Mouse (Mus musculus): ENCODE data around the gene Tmem253.

The Tmem253 gene

GRCm38 (mm10) chr14:52006771-52007170 is 8.7 kb upstream of the Tmem253 start:
- no peak for DNase-seq (ENCODE audit: low spot score in 2 of 2)

- DNase-seq (ENCODE audit: low spot score in 2 of 2), result peak; percentile 90 to 94
Measured at GRCm38 (mm10) chr14:52008321-52009203, 6.9 kb upstream of the Tmem253 start.

- DNase-seq (ENCODE audit: low spot score in 2 of 2), result no peak
Measured at GRCm38 (mm10) chr14:52009361-52009760, 6.1 kb upstream of the Tmem253 start.

GRCm38 (mm10) chr14:52009841-52010240 is 5.6 kb upstream of the Tmem253 start:
- DNase-seq (ENCODE audit: low spot score in 2 of 2), result no peak

- no peak for DNase-seq (ENCODE audit: low spot score in 2 of 2)
Measured at GRCm38 (mm10) chr14:52010446-52011111, 4.9 kb upstream of the Tmem253 start.

- no peak for DNase-seq (ENCODE audit: low spot score in 2 of 2)
Measured at GRCm38 (mm10) chr14:52011683-52012082, 3.8 kb upstream of the Tmem253 start.

- DNase-seq (ENCODE audit: low spot score in 2 of 2), result no peak
Measured at GRCm38 (mm10) chr14:52012085-52012484, 3.4 kb upstream of the Tmem253 start.

GRCm38 (mm10) chr14:52012553-52012952 is 2.9 kb upstream of the Tmem253 start:
- DNase-seq (ENCODE audit: low spot score in 2 of 2), result no peak

- no peak for DNase-seq (ENCODE audit: low spot score in 2 of 2)
Measured at GRCm38 (mm10) chr14:52013021-52013610, 2.3 kb upstream of the Tmem253 start.

GRCm38 (mm10) chr14:52013771-52014219 is 1.7 kb upstream of the Tmem253 start:
- peak in 1 of 2 experiments; percentile 50 for DNase-seq (ENCODE audit: low spot score in 2 of 2)

- DNase-seq (ENCODE audit: low spot score in 2 of 2), result no peak
Measured at GRCm38 (mm10) chr14:52014271-52014760, 1.1 kb upstream of the Tmem253 start.

- DNase-seq (ENCODE audit: low spot score in 2 of 2), result peak in 1 of 2 experiments; percentile 53
Measured at GRCm38 (mm10) chr14:52014761-52015311, 622 bp upstream of the Tmem253 start.

- DNase-seq (ENCODE audit: low spot score in 2 of 2), result no peak
Measured at GRCm38 (mm10) chr14:52016625-52017405, 1.4 kb downstream of the Tmem253 start.

GRCm38 (mm10) chr14:52017662-52018061 is 2.2 kb downstream of the Tmem253 start:
- DNase-seq (ENCODE audit: low spot score in 2 of 2), result no peak

GRCm38 (mm10) chr14:52018248-52019050 is 3.0 kb downstream of the Tmem253 start:
- DNase-seq (ENCODE audit: low spot score in 2 of 2), result no peak

GRCm38 (mm10) chr14:52019051-52019589 is 3.7 kb downstream of the Tmem253 start:
- no peak for DNase-seq (ENCODE audit: low spot score in 2 of 2)

- DNase-seq (ENCODE audit: low spot score in 2 of 2), result peak; percentile 93 to 97
Measured at GRCm38 (mm10) chr14:52019590-52020340, 4.3 kb downstream of the Tmem253 start.

GRCm38 (mm10) chr14:52020486-52021137 is 5.2 kb downstream of the Tmem253 start, which contains the start of gene Zfp219:
Gene Zfp219, minus strand, starts transcription at chr14:52020733.
- peak; percentile 74 to 80 for DNase-seq (ENCODE audit: low spot score in 2 of 2)

- no peak for DNase-seq (ENCODE audit: low spot score in 2 of 2)
Measured at GRCm38 (mm10) chr14:52021138-52021529, 5.7 kb downstream of the Tmem253 start.
